Mouse (Mus musculus): ENCODE results near the gene Emp1.

The Emp1 gene

DNA sequence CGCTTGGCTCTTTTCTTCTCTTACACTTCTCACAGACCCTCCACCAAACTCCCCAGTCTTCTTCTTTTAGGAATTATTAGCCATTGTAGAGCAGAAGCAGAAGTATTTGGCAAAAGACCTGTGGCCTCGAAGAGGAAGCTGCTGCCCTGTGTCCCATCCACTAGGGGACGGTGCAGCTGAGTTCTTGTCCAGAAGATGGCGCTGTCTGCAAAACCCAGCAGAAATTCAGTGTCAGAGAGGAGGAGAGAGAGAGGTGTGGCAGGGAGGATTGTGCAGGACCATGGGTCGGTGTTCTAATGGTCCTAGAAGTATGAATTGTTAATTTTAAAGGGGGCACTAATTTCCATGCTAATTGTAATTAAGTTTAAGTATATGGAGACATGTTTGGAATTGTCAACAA, 55.1 kb downstream of the Emp1 start:
- peak; percentile 82 for DNase-seq

- no peak for DNase-seq
These were observed 56.0 kb downstream of the Emp1 start for GRCm38 (mm10) chr6:135418223-135418824.

- DNase-seq = peak; percentile 18
These were observed 65.9 kb downstream of the Emp1 start for GRCm38 (mm10) chr6:135428246-135428645.

GRCm38 (mm10) chr6:135429268-135429909, 67.0 kb downstream of the Emp1 start:
- no peak for DNase-seq

GRCm38 (mm10) chr6:135430441-135430970, 68.2 kb downstream of the Emp1 start:
- no peak for DNase-seq

Measured in right cerebral cortex, adult 18-20 months (tissue).